Mouse (Mus musculus): ENCODE results near the gene Myrip. TPM values are rescaled to one million over a fixed set of nuclear protein-coding genes. Genes with fewer than 3 reads are reported as not detected.
"Not testable (repeated sequence)": the region's sequence is repeated elsewhere in the genome, so short reads cannot be mapped to it uniquely, and the experiment has no call there.

Myrip gene
- 1 to 10 TPM; 6.0 to 8.7 TPM for total RNA-seq (2021)
- long read RNA-seq, experiment 1, full-length matches to known transcripts: 1 of 5 reads
- long read RNA-seq, experiment 1, partial matches to known transcripts: 0 of 5 reads
- long read RNA-seq, experiment 1, other reads (novel, unspliced or antisense): 4 of 5 reads
- long read RNA-seq, experiment 2, partial matches to known transcripts: 0 of 2 reads
- long read RNA-seq, experiment 2, other reads (novel, unspliced or antisense): 2 of 2 reads

DNA sequence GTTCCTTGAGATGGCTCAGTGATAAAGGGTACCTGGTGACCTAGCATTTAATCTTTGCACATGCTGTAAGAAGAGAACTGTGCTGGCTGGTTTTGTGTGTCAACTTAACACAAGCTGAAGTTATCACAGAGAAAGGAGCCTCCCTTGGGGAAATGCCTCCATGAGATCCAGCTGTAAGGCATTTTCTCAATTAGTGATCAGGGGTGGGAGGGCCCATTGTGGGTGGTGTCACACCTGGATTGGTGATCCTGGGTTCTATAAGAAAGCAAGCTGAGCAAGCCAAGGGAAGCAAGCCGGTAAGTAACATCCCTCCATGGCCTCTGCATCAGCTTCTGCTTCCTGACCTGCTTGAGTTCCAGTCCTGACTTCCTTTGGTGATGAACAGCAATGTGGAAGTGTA lies at the start of gene Myrip:
Myrip (plus strand) TSS at position 301 of the 400 bp plus-strand sequence.
- DNase-seq: not testable (repeated sequence)

- DNase-seq: peak; percentile 10
These were observed 41.5 kb upstream of the Myrip start for GRCm38 (mm10) chr9:120259805-120260204.

- DNase-seq: no peak
These were observed 37.3 kb upstream of the Myrip start for GRCm38 (mm10) chr9:120263994-120264393.

GRCm38 (mm10) chr9:120273083-120273482 lies 28.2 kb upstream of the Myrip start:
- peak; percentile 48 for DNase-seq

DNA sequence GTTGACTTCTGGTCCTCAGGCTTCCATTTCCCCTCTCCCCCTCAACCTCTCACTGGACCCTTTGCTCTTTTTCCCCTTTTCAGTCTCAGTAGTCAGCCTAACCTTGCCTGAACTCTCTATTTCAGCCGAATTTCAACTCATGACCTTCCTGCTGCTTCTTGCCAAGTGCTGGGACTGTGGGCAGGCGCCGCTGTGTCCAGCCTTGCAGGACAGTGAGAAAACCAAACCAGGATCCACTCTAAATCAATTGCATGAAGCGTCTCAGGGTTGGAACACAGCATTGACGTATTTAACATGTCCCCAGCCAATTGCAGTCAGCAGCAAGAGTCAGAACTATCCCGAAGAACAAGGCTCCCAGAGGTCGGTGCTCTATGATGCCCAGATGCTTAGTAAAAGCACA lies 26.1 kb upstream of the Myrip start:
- peak; percentile 29 for DNase-seq

DNA sequence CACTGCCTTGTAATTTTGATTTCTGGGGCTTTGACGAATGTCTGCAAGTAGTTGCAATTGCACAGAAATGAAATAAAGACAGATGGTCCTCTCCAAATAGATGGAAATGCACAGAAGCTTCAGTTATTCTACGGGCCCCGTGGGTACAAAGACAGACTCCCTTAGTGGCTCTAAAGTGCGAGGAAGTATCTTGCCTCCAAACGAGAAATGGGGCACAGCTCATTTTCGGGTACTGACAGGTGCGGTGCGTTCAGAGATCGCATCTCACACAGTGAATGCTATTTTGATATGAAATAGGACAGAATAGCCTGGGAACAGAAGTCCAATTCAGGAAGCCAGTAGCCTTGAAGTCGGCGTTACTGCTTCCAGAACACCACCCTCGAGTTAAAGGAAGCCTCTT lies 20.2 kb upstream of the Myrip start:
- no peak for DNase-seq

GRCm38 (mm10) chr9:120282461-120283047 lies 18.8 kb upstream of the Myrip start:
- peak; percentile 34 for DNase-seq

- no peak for DNase-seq
These were observed 17.8 kb upstream of the Myrip start for GRCm38 (mm10) chr9:120283556-120283955.

GRCm38 (mm10) chr9:120288011-120288410 lies 13.3 kb upstream of the Myrip start:
- DNase-seq: no peak

DNA sequence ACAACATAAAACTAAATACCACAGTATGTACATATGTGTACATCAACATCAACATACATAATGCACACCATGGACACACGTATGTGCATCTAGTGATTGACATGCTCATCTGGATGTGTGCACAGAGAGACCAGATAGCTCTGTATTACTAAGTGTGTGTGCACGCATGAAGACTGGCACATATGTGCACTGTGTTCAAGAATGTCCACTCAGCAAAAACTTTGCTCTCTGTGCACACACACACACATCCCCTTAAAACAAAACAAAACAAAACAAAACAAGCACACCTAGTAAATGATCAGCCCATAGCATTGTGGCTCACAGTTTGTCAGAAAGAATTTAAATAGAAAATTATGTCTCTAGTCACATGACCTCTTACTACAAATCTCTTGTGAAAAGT lies 10.9 kb upstream of the Myrip start:
- DNase-seq: no peak

DNA sequence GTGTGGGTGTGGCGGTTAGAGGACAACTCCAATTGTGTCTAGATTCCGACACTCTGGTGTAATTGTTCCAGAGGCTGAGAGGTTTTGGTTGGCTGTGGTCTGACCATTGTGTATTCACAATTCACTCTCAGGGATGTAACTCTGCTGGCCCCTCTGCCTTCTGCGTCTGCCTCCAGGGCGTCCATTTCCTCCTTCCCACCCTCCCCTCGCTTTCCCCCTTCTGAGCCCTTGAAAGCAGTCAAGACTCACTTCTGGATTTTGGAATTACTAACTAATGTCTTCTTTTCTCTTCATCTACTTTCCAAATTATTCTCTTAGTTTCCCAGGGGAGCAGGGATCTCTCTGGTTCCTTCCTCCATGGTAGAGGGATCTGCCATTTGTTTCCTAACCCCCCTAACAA lies 8.8 kb upstream of the Myrip start:
- DNase-seq: no peak

DNA sequence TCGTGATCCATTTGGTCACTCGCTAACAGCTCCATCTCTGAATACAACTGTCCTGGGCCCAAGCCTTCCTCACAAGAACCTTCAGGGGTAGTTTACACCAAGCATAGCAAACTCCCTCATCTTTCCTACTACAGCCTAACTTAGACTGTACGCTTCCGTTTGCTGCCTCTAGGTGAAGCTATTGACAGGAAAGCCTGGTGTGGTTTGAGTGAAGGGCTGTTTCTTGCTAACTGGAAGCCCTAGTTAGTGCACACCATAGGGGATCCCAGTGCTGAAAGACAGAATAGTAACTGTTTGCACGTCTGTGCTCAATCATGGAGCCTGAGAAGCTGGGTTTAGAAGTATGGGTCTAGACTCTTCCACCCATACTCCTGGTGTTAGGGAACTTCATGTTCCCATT lies 5.8 kb upstream of the Myrip start:
- DNase-seq: peak; percentile 22

- DNase-seq: no peak
These were observed 4.4 kb upstream of the Myrip start for GRCm38 (mm10) chr9:120296938-120297337.

DNA sequence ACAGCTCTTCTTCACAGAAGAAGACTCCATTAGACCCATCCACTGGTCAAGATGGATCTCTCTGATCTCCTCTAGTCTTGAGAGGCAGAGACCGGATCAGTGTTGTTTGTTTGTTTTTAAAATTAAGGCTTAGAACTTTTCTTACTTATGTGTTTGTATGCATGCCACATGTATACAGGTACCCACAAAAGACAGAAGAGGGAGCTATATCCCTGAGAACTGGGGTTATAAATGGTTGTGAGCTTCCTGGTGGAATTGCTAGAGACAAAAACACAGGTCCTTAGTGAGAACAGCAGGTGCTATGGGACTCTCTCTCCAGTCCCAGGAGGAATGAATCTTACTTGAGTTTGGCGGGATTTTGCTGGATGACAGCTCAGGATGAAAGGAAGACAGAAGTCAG lies 1.9 kb upstream of the Myrip start:
- no peak for DNase-seq

- no peak for DNase-seq
These were observed 1.7 kb downstream of the Myrip start for GRCm38 (mm10) chr9:120302980-120303452.

GRCm38 (mm10) chr9:120303453-120304299 lies 2.4 kb downstream of the Myrip start:
- peak; percentile 72 for DNase-seq

DNA sequence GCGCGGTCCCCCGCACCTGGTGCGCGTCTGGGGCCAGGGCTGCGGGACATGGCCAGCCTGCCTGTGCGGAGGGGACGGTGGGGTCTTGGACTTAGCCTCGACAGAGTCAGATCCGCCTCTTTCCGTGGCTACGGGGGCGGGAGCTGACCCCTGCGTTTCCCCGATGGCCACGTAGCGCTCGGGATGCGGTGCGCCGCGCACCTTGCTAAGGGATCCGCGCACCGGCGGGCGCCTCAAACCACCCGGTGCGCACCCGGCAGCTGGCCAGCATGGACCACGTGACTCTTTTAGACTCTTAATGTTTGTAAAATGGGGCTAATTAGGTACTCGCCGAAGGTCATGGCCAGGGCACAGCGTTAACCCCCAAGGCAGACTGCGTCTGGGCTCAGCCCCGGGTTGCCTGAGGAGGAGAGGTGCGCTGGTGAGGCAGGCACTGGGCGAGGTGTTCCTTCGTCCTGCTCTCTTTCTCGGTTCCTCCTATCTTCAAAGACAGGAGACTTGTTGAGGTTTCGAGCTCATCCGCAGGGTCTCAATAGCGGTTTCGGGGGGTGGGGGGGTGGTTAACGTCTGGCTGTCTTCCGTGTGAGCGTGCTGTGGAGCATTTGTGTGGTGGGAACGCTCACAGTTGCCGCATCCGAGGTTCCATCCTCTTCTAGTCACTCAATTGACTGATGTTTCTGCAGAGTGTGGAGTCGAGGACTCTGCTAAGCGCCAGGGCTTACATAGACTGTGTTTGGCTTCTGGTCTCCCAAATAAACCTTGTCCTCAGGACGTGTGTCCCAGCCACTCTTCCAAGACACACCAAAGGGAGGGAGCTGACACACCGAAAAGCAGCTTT lies 3.2 kb downstream of the Myrip start:
- peak; percentile 12 for DNase-seq

- DNase-seq: no peak
These were observed 13.9 kb downstream of the Myrip start for GRCm38 (mm10) chr9:120315171-120315570.

DNA sequence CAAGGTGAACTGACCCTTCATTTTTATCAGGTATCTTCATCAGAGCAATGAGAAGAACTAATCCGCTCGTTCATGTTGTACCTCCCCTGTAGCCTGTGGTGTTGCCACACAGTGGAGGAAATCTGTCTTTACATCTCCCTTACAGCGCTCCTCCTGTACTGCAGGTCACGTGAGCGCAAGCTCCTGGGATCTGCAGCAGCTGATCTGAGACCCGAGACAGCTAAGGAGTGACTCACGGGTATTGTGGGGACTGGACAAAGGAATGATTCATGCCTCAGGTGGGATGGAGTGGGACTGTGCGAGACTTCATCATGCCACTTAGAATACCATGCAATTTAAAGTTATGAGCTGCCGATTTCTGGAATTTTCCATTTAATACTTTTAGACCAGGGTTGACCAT lies 17.8 kb downstream of the Myrip start:
- DNase-seq: no peak

DNA sequence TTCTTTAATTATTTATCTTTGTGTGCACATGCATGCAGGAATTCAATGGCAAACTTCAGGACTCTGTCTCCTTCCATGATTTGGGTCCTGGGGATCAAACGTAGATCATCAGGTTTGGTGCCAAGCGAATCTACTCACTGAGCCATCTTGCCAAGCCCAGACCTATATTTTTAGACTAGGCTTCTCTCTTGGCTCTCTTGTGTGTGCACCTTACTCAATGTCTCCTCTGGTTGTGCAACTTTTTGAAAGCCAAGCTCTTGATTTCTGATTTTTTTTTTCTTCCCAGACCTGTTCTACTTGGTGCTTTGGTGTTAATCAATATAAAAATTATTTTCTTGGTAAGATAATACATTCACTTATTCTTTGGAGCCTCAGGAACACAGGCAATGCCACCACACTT lies 19.3 kb downstream of the Myrip start:
- no peak for DNase-seq

GRCm38 (mm10) chr9:120322702-120323426 lies 21.6 kb downstream of the Myrip start:
- DNase-seq: no peak

DNA sequence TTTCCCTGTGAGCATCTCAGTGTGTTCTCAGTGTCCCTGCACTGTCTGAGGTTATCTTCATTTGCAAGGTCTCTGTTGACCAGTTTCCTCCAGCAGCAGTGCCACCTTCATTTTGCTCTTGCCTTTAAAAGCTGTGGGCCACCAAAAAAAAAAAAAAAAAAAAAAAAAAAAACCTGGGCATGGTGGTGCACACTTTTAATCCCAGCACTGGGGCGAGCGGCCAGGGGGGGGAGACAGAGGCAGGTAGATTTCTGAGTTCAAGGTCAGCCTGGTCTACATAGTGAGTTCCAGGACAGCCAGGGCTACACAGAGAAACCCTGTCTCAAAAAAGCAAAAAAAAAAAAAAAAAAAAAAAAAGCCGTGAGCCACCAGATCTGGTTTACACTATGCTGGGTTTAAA lies 29.7 kb downstream of the Myrip start:
- DNase-seq: not testable (repeated sequence)

Measured in adrenal gland, postnatal 10 days (tissue).